Mouse (Mus musculus): ENCODE results near the gene N4bp1.

N4bp1 gene

GRCm38 (mm10) chr8:86894194-86894761 is 9.2 kb upstream of the N4bp1 start:
- no peak for DNase-seq

DNA sequence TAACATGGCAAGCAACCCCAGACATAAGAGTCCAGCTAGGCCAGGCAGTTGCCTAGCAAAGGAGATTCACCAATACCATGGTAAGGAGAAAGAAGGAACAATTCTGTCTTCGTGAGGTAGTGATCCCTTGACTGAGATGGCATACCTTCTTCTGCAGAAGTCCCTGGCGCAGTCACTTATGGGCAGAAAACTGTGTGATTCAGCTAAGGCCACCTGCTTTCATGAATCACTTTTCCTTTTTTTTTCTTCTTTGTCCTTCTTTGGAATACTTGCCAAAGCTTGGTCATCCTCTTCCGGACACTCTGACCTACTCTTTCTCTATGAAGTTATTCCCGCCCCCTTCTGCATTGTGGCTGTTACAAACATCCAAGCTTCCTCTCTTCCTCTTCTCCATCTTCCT is 8.5 kb upstream of the N4bp1 start:
- DNase-seq = no peak

- no peak for DNase-seq
These were observed 6.5 kb upstream of the N4bp1 start for GRCm38 (mm10) chr8:86891533-86891932.

DNA sequence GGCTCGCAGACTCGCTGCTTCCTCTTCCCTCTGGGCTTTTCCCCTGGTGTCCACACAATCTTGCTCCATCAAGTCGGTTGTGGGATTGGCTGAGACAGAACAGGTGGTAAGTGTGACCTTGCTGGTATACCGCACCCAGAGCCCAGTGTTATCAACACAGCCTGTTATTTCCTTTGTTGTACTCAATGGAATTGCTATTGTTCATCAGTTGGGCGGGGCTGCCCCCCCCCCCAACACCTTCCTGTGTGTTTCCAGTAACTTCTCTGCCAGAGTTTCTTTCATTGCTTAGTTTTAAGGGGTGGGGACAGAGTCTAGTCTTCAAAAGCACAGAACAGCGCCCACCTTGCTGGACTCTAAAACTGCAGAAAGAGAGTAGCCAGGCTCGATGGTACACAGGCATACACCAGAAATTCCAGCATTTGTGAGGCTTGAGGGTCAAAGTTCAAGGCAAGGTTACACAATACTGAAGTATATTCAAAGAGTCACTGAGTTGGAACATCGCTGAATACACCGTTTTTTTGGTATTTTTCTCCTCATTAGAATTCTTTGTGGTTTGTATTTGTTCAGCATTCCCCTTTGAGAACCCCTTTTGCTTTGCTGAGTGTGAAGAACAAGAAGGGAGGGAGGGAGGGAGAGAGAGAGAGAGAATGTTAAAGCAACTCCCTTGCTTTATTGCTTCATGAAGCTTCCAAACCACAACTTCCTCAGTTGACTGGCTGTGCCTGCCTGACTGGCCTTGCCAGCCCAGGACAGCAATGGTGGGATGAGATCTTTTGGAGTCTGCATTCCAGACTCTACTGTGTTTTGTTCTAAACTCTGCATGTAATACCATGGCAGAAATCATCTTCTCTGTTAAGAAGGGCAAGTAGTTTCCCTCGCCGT is 3.2 kb upstream of the N4bp1 start:
- no peak for DNase-seq

GRCm38 (mm10) chr8:86884067-86884466 is 991 bp downstream of the N4bp1 start:
- peak in 1 of 2 experiments; percentile 29 for DNase-seq

- no peak for DNase-seq
These were observed 2.2 kb downstream of the N4bp1 start for GRCm38 (mm10) chr8:86882568-86883478.

GRCm38 (mm10) chr8:86881951-86882350 is 3.1 kb downstream of the N4bp1 start:
- no peak for DNase-seq

DNA sequence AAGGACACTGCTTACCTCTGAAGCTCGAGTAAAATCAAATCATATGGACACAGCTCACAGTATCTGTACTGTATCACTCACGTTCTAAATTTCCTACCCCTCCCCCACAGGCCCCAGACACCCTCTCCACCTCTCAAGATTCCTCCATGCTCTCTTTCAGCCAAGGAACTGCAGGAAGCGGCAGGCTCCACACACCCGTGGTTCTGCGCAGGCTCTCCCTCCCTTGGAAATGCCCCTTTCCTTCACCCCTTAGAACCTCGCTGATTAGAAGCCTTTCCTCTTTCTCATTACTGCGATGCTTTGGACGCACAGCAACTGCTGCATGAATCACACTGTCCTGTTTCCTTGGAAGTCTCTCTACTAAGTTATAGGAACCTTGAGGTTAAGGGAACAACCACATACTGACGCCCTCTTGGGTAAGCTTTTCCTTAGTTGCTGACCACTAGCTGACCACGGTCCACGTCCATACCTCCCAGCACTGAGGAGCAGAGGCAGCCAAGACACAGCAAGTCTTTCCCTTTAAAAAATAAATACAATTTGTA is 3.9 kb downstream of the N4bp1 start:
- DNase-seq = no peak

GRCm38 (mm10) chr8:86876831-86877230 is 8.2 kb downstream of the N4bp1 start:
- no peak for DNase-seq

DNA sequence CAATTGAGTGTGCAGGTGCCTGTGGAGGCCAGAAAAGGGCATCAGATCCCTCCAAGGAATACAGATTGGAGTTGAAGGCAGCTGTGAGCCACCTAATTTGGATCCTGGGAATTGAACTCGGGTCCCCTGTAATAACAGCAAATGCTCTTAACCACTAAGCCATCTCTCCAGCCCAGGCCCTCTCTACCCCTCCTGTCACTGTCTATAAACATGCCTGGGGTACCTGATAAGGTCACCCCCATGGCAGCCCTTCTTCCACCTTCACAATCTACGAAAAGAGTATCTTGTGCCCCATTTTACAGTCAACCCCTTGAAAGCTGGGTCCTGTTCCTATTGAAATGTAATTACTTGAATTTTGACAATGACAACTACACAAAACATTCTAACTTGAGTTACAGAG is 11.0 kb downstream of the N4bp1 start:
- DNase-seq = no peak

DNA sequence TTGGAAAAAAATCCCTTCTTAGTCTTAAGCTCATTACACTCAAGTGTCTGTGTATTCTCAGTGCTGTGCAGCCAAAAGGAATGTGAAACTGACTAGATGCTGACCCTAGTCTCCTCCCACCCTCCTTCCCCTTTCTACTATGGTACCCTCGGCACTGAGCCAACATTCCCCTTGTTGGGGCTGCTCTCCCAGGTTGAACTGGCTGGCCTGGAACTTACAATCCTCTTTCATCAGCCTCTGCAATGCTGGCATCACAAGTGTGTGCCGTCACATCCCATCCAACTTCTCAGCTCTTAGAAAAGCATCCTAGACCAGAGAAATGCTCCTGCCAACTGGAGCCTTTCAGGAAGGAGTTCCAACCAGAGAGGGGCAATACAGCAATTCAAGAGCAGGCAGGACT is 11.9 kb downstream of the N4bp1 start:
- DNase-seq = peak in 1 of 2 experiments; percentile 32

DNA sequence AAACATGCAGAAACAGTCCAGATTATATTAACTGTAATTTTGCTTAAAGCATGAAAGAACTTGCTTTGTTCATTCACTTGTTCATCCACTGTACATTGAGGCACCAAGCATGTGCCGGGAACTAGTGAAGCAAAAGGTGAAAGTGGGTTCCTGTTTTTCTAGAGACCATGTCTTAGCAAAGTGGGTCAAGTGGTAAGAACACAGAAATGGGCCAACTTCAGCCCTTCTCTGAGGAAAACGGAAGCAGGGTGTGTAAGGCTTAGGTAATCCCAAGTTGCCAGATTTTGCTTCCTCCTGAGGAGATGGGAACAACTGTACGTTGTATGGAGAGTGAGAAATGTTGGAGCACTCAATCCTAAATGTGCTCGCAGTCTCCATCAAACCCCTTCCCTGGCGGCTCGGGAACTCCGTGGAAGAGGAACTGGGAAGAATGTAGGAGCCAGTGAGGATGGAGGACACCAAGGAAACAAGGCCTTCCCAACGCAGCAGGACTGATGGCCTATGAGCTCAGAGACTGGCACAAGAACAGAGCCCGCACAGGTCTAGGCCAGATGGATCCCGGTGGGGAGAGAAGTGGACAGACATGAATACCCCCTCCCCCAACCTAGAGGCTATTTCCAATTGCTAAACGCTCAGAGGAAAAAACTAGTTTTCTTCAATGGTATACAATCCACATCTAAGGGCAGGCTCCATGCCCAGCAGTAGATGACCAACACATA is 12.8 kb downstream of the N4bp1 start:
- DNase-seq = no peak

DNA sequence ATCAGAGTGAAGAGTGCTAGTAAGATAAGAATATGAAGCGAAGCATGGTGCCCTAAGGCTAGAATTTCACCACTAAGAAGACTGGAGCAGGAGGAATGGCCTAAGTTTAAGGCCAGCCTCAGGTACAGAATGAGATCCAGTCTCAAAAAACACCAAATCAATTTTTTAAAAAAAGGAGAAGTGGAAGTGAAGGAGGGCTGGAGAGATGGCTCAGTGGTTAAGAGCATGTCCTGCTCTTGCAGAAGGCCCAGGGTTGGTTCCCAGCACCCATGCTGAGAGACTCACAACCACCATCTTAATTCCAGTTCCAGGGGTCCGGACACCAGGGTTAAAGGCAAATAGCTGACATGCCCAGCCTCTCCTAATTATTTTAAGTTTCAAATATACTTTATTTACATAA is 13.6 kb downstream of the N4bp1 start:
- no peak for DNase-seq

DNA sequence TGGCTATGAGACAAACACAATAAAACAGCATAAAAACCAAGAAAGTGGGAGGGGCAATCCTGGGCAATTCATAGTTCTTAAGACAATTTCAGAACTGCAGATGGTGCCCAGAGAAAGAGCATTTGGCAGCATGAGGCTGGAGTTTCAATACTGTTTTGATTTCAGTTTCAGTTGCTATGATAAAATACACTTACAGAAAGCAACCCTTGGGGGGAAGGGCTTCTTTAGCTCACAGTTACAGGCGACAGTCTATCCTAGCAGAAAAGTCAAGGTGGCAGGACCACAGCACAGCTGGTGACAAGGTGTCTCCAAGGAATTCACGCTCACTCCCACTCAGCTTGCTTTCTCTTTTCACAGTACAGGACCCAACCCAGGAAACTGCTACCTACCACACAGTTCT is 14.3 kb downstream of the N4bp1 start:
- no peak for DNase-seq

DNA sequence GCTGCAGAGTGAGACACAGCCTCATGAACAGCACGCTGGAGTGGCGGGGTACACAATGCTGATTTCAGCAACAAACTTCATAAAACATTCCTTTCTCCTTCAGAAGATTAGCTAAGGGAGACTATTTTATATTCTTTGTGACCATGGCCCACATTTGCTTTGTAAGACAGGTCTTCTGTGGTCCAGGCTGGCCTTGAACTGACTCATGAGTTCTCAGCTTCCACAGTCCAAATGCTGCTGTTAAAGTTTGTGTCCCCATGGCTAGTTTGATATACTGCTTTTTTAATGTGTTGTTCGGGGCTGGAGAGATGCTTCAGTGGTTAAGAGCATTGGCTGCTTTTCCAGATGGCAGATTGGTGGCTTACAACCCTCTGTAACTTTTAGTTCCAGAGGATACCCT is 17.0 kb downstream of the N4bp1 start:
- no peak for DNase-seq

DNA sequence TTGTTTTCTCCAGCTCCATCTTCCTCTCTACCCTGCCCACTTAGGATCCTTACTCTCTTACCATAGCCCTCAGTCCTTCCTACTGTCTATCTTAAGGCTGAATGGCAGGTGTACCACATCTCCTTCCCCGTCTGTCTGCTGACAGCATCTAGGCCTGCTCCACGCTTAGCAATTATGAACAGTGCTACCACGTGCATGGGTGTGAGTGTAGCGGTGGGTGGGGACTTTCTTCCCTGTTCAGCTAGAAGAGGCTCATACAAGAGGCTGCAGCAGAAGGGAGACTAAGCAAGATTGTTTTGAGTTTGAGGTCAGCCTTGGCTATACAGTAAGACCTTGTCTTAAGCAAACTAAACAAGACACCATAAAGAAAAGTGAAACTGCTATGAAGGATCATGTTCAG is 20.3 kb downstream of the N4bp1 start:
- DNase-seq = no peak

- DNase-seq = no peak
These were observed 22.2 kb downstream of the N4bp1 start for GRCm38 (mm10) chr8:86862837-86863236.

DNA sequence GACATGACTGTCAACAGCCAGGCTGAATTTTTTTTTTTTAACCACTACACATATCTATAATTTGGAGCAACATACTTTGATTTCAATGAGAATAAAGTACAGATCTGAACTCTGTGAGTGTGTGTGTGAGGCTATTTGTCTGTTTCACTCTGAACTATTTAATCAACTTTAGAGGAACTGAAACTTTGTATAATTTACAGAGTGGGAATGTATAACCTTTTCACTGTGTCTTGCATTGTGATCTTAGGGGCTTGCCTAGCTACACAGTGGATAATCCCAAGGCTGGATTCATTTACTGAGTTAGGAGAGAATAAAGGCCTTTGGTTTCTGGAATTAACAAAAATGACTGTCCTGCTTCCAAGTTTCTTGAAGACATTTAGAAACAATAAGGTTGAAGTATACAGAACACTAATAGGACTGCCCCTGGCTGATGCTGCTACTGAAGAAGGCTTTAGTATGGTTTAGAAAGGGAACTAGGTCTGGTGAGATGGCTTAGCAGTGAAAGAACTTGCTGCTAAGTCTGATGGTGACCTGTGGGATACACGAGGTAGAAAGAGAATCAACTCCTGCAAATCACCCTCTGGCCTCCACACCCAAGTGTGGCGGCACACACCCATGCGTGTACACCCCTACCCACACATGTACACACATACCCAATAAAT is 22.8 kb downstream of the N4bp1 start:
- no peak for DNase-seq

DNA sequence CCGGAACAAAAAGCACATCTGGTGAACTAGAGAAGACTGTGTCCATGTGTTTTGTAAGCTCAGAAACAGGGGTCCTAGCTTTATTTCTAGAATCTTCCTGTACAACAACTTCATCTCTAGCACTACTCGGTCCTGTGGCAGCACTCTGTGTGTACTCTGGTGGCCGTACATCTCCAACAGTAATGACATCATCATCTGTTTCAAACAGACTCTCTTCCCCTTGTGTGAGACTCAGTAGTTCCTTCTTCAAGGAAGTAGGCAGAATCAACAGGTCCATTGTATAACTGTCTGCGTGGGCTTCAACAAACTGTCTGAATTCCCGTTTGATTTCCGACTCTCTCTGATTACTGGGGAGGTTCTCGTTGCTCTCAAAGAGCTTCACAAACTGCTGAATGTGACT is 23.5 kb downstream of the N4bp1 start:
- DNase-seq = no peak

DNA sequence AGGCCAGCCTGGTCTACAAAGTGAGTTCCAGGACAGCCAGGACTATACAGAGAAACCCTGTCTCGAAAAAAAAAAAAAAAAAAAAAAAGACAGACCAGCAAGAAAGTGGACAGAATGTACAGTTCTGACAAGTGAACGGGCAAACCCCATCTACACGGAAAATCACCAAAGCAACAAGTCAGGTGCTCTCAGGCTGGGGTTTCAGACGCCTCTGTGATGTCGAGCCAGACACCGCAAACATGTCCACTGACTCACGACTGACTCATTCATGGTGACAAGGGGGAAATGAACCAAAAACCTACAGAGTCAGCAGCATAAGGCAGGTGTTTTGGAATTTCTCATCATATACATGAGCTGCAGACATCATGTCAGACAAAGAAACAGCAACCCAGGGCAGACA is 28.8 kb downstream of the N4bp1 start:
- no peak for DNase-seq

- no peak for DNase-seq
These were observed 30.4 kb downstream of the N4bp1 start for GRCm38 (mm10) chr8:86854686-86855085.

DNA sequence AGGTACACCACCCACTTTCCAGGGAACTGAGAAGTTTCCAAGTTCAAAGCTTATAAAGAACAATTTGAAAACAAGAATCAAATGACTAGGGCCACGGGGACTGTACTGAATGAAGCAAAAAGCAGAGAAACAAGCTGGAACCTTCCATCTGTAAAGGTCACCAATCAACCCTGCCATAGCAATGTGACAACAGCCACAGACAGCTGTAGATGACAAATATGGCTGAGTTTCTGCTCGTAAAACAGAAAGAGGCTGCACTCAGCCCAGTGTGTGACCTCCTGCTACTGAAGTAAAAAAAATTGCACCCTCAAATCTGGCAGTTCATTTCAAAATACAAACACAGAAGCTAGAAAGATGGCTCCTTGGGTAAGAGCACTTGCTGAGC is 31.1 kb downstream of the N4bp1 start:
- DNase-seq = no peak
